Mouse (Mus musculus): ENCODE data around the gene Cacna1d. TPM values are rescaled to one million over a fixed set of nuclear protein-coding genes. Genes with fewer than 3 reads are reported as not detected.

Cacna1d gene
- polyA plus RNA-seq, 1 experiment from 2014 or later = 0.46 TPM

DNA sequence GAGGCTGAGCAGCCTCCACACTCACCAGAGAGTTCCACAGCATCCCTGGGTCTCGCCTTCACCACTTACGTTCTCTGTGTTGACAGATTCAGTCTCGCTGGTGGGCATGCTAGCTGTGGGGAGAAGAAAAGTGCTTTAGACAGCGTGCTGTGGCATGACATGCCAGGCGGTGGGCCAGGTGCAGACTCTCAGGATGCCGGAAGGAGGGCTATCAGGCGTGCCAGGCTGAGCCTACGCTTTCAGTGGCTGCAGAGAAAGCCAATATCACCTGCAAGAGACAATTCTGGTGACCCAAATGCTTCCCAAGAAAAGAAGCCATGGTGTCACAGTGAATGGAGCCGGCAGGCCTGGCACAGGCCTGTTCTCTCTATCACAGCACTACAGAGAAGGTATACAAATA lies 361.2 kb downstream of the Cacna1d start:
- H3K4me2 ChIP-seq = no peak overlapping the region
- no peak for ATAC-seq
- H3K27me3 ChIP-seq (replicated peaks) = no peaks in the 10 kb centered on the region
- H3K9ac ChIP-seq = no peak overlapping the region
- no peak overlapping the region for H3K27ac ChIP-seq
- WGBS (ENCODE audit: insufficient replicate concordance) = 76% methylated on average over 9 of the region's 9 CpGs
- H3K36me3 ChIP-seq = no peaks in the 10 kb centered on the region
- H3K4me3 ChIP-seq = no peak overlapping the region
- H3K4me1 ChIP-seq = no peaks in the 10 kb centered on the region
- no peaks in the 10 kb centered on the region for H3K9me3 ChIP-seq (replicated peaks)

DNA sequence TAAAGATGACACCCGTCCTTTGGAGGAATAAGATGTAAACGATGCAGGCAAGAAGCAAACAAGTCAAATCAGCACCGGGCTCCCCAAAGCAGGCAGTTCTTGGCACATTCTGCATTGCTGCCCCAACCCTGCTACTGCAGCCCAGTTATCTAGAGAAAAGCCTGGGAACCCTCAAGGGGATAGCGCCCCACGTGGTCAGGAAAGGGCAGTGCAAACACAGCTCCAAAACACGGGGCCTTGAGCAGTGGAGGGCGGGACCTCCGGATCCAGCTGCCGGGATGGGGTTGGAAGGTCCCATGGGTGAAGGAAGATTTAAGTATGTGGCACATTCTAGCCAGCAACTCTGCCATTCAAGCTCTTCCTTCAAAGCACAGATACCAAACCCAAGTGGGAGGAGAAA lies 361.9 kb downstream of the Cacna1d start:
- ATAC-seq = no peak
- 21% methylated on average over 9 of the region's 9 CpGs for WGBS (ENCODE audit: insufficient replicate concordance)
- Histone ChIP-seq H3K27ac (no peak overlapping the region), H3K9me3 (replicated peaks) (no peaks in the 10 kb centered on the region), H3K36me3 (no peaks in the 10 kb centered on the region), H3K4me1 (no peaks in the 10 kb centered on the region), H3K27me3 (replicated peaks) (no peaks in the 10 kb centered on the region), H3K4me3 (no peak overlapping the region), H3K4me2 (no peak overlapping the region), H3K9ac (no peak overlapping the region)

DNA sequence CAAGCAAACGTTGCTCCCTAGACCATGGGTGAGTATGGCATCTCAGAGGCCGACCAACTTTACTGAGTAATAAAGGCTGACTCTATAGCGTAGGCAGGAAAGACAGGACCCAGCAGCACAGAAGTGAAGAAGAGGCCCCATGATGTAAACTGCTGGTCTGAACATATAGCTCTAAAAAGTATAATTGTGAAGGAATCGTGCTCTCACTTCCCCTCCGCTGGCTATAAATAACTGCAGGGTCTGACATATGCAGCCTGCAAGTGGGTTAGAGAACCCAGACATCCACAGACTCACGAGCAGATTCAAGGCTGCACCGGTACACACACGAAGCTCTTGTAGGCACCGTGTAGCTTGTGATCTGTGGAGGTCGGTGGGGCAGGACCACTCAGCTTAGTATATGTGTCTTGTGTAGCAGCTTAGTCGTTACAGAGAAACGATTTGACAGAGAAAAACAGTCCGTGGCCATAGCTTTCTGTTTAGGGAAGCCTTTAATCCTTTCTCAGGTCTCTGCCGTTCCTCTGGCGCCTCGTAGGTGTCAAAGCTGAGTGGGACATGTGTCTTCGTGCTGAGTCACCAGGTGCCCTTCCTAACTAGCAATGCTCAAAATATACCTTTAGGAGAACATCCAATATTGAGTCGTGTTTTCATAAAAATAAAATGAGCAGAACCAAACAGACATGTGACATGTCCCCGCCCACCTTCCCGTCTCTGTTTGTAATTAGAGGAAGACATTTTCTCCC lies 366.1 kb downstream of the Cacna1d start:
- Histone ChIP-seq H3K4me3 (no peak overlapping the region), H3K9ac (no peak overlapping the region), H3K4me2 (no peak overlapping the region), H3K9me3 (replicated peaks) (no peaks in the 10 kb centered on the region), H3K27ac (no peak overlapping the region), H3K27me3 (replicated peaks) (no peaks in the 10 kb centered on the region), H3K4me1 (no peaks in the 10 kb centered on the region), H3K36me3 (no peaks in the 10 kb centered on the region)
- 63% methylated on average over 20 of the region's 20 CpGs for WGBS (ENCODE audit: insufficient replicate concordance)
- ATAC-seq = no peak

DNA sequence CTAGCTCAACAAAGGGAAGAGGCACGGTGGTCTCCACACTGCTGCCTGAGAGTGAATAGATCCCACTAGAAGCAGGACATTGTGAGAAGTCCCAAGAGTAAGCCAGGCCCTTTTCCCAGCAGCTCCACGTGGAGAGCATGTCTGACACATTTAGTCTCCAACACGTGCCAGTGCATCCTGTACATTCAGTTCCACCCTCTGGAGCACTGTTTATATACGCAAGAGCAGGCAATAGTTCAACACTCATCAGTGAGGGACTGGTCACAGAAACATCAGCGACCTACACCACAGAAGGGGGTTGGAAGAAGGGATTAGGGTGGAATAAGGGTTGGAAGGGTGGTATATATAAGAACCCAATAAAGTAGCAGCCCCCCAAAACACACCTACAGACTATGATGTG lies 371.2 kb downstream of the Cacna1d start:
- Histone ChIP-seq H3K27ac (no peak overlapping the region), H3K4me3 (no peak overlapping the region), H3K9me3 (replicated peaks) (no peaks in the 10 kb centered on the region), H3K4me1 (no peaks in the 10 kb centered on the region), H3K27me3 (replicated peaks) (no peaks in the 10 kb centered on the region), H3K4me2 (no peak overlapping the region), H3K9ac (no peak overlapping the region), H3K36me3 (no peaks in the 10 kb centered on the region)
- WGBS (ENCODE audit: insufficient replicate concordance) = 65% methylated on average over 5 of the region's 5 CpGs
- ATAC-seq = no peak

DNA sequence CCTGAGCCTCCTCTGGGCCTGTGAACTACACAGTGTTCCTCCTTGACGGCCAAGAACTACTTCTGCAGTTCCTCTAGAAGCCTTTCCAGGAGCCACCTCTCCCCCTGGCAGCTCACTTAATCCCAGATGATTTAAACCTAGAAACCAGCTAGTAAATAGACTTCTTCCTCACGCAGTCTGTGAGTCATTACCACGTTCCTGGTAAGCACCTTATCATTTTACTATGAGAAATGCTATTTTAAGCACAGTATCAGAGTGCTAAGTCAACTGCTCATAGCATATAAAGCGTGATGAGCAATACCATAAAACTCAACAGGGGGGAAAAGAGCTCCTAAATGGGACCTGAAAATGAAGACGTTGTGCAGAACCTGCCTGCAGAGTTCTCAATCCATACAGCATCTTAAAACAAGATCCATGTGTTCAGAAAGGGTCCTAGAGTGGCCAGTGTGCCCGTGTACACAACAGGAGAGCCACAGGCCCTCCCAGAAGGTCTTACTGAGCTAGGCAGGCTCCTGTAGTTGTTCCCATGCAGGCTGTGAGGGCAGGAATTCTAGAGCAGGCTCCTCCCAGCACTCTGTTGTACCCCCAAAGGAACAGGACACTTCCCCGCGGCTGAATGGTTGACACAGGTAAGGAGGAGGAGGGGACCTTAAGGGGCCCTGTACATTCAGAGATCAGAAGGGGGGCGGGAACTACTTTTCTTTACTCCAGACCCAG lies 377.7 kb downstream of the Cacna1d start:
- no peak overlapping the region for H3K4me3 ChIP-seq
- WGBS (ENCODE audit: insufficient replicate concordance) = 41% methylated on average over 9 of the region's 9 CpGs
- H3K9me3 ChIP-seq (replicated peaks) = no peaks in the 10 kb centered on the region
- H3K27me3 ChIP-seq (replicated peaks) = no peaks in the 10 kb centered on the region
- no peak overlapping the region for H3K27ac ChIP-seq
- H3K4me2 ChIP-seq = no peak overlapping the region
- no peak overlapping the region for H3K9ac ChIP-seq
- no peaks in the 10 kb centered on the region for H3K36me3 ChIP-seq
- ATAC-seq = no peak
- H3K4me1 ChIP-seq = no peaks in the 10 kb centered on the region

DNA sequence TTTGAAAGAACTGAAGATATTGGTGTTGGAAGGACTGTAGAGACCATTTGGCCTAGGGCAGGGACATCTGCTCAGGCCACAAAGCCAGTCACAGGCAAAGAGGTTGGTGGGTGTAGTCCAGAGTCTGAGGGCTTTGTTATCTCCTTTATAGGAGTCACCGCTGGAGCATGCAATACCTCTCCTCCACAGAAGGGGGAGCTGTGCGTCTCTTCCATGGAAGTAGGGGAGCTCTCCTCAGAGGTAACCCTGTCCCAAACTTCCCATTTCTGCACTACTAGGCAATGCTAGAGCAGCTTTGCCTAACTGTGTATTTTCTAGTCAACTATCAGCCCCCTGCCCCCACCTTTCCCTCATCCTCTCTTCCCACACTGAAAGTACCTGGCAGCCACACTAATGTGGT lies 382.2 kb downstream of the Cacna1d start:
- no peaks in the 10 kb centered on the region for H3K9me3 ChIP-seq (replicated peaks)
- H3K27ac ChIP-seq = no peak overlapping the region
- no peaks in the 10 kb centered on the region for H3K36me3 ChIP-seq
- no peak overlapping the region for H3K4me3 ChIP-seq
- H3K4me1 ChIP-seq = no peaks in the 10 kb centered on the region; the same call in 1 of the 2 replicates
- 27% methylated on average over 2 of the region's 2 CpGs for WGBS (ENCODE audit: insufficient replicate concordance)
- H3K27me3 ChIP-seq (replicated peaks) = no peaks in the 10 kb centered on the region
- H3K9ac ChIP-seq = no peak overlapping the region
- ATAC-seq = no peak
- no peak overlapping the region for H3K4me2 ChIP-seq

DNA sequence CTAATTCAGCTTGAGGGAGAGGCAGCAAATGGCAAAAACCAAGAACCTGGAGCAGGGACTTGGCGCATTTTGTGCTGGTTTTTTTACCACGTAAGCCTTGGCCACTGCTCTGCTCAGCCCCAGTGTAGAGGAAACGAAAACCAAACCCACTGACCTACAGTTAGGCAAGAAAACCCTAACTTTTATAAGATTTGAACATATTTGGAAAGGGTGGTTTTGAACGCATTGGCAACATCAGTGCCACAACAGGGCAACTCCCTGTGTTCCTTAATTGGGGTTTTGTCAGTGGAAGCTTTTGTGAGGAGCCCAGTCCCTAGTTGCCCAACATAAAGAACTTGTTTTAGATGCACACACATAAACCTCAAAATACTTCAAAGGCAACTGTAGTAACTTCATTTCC lies 384.7 kb downstream of the Cacna1d start:
- Histone ChIP-seq H3K9me3 (replicated peaks) (no peaks in the 10 kb centered on the region), H3K4me3 (no peak overlapping the region), H3K36me3 (no peaks in the 10 kb centered on the region), H3K9ac (no peak overlapping the region), H3K27me3 (replicated peaks) (no peaks in the 10 kb centered on the region), H3K4me2 (no peak overlapping the region), H3K27ac (no peak overlapping the region), H3K4me1 (no peaks in the 10 kb centered on the region; the same call in 1 of the 2 replicates)
- 75% methylated on average over 4 of the region's 4 CpGs for WGBS (ENCODE audit: insufficient replicate concordance)
- no peak for ATAC-seq

DNA sequence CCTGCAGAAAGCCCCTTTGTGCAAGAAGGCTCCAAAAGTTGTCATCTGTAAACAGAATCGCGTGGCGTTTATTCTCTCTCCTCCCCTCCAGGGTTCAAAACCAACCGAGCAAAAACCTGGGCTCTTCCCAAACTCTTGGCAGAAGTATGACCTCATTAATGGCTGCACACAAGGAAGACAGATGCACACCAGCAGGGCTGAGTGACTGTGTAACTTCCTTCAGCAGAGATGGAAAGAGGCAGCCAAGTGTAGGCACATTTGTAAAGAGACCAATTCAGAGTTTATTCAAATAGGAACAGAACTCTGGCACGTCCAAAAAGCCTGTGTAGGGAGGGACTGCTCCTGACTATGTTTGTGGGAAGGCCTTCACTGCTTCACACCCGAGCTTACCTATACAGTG lies 385.7 kb downstream of the Cacna1d start:
- no peak overlapping the region for H3K27ac ChIP-seq
- no peak for ATAC-seq
- no peak overlapping the region for H3K4me3 ChIP-seq
- H3K4me1 ChIP-seq = no peaks in the 10 kb centered on the region; the same call in 1 of the 2 replicates
- no peaks in the 10 kb centered on the region for H3K27me3 ChIP-seq (replicated peaks)
- WGBS (ENCODE audit: insufficient replicate concordance) = 68% methylated on average over 6 of the region's 6 CpGs
- no peak overlapping the region for H3K4me2 ChIP-seq
- no peak overlapping the region for H3K9ac ChIP-seq
- no peaks in the 10 kb centered on the region for H3K36me3 ChIP-seq
- H3K9me3 ChIP-seq (replicated peaks) = no peaks in the 10 kb centered on the region

DNA sequence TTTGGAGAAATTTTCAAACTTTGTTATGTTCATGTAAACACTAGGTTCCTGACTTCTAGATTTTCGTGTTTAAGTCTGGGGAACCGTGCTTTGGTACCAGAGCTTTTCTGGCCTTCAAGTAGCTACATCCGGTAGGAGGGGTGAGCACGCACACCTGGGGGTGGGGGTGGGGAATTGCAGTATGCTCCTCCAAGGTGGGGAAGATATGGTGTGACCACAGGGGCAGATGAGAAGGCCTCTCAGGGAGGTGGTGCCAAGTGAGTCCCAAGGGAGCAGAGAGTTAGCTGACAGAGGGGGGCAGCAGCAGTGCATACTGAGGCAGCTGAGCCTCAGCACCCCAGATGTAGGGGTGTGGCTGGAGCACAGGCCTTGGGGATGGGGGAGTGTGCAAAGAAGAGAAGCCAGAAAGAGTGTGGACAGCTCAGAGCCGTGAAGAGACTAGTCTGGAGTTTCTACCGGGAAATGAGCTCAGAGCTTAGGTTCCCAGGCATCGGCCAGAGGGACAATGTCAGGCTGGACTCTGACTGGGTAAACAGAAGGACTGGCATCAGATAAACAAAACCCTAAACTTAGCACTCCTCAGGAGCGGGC lies 387.2 kb downstream of the Cacna1d start:
- H3K9ac ChIP-seq = no peak overlapping the region
- H3K27ac ChIP-seq = no peak overlapping the region
- no peak overlapping the region for H3K4me3 ChIP-seq
- WGBS (ENCODE audit: insufficient replicate concordance) = 54% methylated on average over 8 of the region's 8 CpGs
- H3K36me3 ChIP-seq = no peaks in the 10 kb centered on the region
- ATAC-seq = 0 out of 2 replicates have a peak, but pooled peaks have one; percentile 40
- H3K4me1 ChIP-seq = no peaks in the 10 kb centered on the region; the same call in 1 of the 2 replicates
- H3K9me3 ChIP-seq (replicated peaks) = no peaks in the 10 kb centered on the region
- no peaks in the 10 kb centered on the region for H3K27me3 ChIP-seq (replicated peaks)
- no peak overlapping the region for H3K4me2 ChIP-seq

DNA sequence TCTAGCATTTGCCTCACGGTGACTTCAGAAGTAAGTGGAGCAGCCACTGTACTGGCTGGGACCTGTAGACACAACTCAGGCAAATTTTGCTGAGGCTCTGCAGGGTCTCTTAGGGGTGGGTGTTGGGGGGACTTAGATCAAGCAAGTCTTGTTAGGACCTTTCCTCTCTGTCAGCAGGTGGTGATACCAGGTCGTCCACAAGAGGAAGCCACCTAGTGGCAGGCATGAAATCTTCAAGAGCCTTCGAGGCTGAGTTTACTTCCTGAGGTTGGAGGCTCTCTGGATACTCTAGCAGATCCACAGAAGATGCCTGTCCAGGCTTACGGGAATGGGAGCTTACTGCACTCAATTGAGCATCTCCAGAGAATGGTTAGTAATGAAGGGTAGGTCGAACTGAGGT lies 394.0 kb downstream of the Cacna1d start:
- H3K9ac ChIP-seq = no peak overlapping the region
- no peaks in the 10 kb centered on the region for H3K4me1 ChIP-seq
- no peaks in the 10 kb centered on the region for H3K9me3 ChIP-seq (replicated peaks)
- H3K4me2 ChIP-seq = no peak overlapping the region
- 31% methylated on average over 5 of the region's 5 CpGs for WGBS (ENCODE audit: insufficient replicate concordance)
- no peaks in the 10 kb centered on the region for H3K27me3 ChIP-seq (replicated peaks)
- no peaks in the 10 kb centered on the region for H3K36me3 ChIP-seq
- H3K27ac ChIP-seq = no peak overlapping the region
- no peak overlapping the region for H3K4me3 ChIP-seq
- ATAC-seq = no peak

DNA sequence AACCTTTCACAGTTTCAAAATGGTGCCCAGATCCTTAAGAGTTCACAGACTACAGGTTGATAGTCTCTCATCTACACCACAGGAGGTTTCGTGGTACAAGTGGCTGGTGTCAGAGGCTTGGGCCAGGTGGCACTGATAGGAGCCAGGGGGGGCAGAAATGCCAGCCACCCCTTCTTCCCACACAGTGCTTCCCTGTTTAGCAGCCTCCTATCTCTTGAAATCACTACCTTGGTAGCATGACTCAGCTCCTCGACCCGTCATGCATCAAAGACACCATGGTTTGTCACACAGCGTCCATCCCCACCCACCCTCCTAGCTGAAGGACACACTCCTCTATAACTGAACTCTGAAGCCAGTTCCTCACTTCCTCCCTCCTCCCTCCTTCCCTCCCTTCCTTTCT lies 398.8 kb downstream of the Cacna1d start:
- WGBS (ENCODE audit: insufficient replicate concordance) = 21% methylated on average over 4 of the region's 4 CpGs
- H3K27me3 ChIP-seq (replicated peaks) = no peaks in the 10 kb centered on the region
- H3K9me3 ChIP-seq (replicated peaks) = no peaks in the 10 kb centered on the region
- no peaks in the 10 kb centered on the region for H3K36me3 ChIP-seq
- H3K4me1 ChIP-seq = no peaks in the 10 kb centered on the region
- H3K4me2 ChIP-seq = no peak overlapping the region
- ATAC-seq = no peak
- H3K9ac ChIP-seq = no peak overlapping the region
- H3K4me3 ChIP-seq = no peak overlapping the region
- no peak overlapping the region for H3K27ac ChIP-seq

DNA sequence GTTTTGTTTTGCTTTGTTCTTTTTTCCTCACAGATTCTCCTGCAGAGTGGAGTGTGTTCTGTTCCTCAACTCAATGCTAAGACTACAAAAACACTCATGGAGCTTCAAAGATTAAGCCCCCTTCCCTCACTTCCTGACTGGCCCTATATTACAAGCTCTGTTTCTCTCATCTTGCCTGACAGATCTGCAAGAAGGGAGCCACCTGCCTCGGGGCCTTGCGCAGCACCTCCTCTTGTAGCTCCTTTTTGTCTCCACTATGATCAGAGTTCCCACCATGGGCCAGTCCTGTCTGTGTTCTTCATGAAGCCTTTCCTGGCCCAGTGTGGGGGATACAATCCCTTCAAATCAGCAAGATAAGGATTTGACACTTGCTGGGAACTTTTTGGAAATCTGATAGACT lies 399.2 kb downstream of the Cacna1d start:
- no peaks in the 10 kb centered on the region for H3K4me1 ChIP-seq
- 68% methylated on average over 2 of the region's 2 CpGs for WGBS (ENCODE audit: insufficient replicate concordance)
- H3K27ac ChIP-seq = no peak overlapping the region
- H3K4me3 ChIP-seq = no peak overlapping the region
- H3K9ac ChIP-seq = no peak overlapping the region
- H3K4me2 ChIP-seq = no peak overlapping the region
- no peak for ATAC-seq
- H3K36me3 ChIP-seq = no peaks in the 10 kb centered on the region
- no peaks in the 10 kb centered on the region for H3K9me3 ChIP-seq (replicated peaks)
- H3K27me3 ChIP-seq (replicated peaks) = no peaks in the 10 kb centered on the region
